Mouse (Mus musculus): Measurements from ENCODE around the gene Zbtb45. TPM values are rescaled to one million over a fixed set of nuclear protein-coding genes. Genes with fewer than 3 reads are reported as not detected.

The Zbtb45 gene
- polyA plus RNA-seq, 1 experiment, result 209 TPM

DNA sequence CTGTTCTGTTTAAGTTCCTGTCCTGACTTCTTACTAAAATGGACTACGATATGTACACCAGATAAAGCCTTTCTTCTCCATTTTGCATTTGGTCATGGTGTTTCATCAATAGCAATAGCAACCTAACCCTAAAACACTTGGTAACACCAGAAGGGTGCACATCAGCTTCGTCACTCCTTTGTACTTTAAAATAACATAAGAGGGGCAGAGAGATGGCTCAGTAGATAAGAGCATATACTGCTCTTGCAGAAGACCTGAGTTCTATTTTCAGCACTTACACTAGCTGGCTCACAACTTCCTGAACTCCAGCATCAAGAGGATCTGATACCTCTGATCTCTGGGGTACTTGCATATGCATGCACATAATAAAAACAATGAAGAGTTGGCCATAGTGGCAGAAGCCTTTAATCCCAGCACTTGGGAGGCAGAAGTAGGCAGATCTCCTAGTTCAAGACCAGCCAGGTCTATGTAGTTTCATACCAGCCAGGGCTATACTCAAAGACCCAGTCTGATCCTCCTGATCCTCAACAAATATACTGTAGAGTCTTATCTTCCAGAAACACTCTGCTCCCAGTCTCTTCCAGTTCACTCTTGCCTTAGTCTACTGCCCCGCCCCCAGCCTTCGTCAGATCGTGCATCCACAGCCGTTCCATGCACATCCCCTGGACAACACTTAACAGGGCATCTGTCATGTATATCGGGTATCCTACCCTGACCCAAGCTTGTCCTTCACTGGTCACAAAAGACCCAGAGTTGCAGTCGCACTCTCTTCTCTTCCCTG lies 22.2 kb downstream of the Zbtb45 start:
- TF ChIP-seq GATA1 (IDR thresholded peaks at IDR 0.05; ENCODE audit: low read length), result peak; percentile 17

DNA sequence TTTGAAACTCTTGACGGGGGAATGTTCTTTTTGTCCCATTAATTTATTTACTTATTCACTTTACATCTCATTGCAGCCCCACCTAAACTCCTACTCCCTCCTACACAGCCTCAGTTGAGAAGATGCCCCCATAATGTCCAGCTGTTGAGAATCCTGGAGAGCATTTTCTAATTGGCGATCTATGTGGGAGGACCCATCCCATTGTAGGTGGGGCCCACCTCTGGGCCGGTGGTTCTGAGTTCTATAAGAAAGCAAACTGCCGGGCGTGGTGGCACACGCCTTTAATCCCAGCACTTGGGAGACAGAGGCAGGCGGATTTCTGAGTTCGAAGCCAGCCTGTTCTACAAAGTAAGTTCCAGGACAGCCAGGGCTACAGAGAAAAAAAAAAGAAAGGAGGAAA lies 22.9 kb downstream of the Zbtb45 start:
- TF ChIP-seq GATA1 (IDR thresholded peaks at IDR 0.05; ENCODE audit: low read length), result no peak

DNA sequence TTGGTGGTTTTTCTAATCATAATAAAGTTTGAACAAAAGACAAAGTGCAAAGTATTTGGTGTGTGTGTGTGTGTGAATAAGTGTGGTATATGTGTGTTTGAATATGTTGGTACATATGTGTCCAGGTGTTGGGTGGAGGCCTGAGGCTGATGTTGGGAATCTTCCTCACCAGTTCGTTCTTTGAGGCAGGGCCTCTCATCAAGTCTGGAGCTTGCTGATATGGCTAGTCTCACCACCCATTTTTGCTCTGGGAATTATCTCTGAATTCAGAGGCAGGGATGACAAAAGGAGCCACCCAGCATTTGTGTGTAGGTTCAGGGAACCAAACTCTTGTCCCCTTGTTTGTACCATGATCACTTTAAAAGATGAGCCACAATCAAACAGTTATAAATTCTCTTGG lies 24.1 kb downstream of the Zbtb45 start:
- TF ChIP-seq GATA1 (IDR thresholded peaks at IDR 0.05; ENCODE audit: low read length), result no peak

DNA sequence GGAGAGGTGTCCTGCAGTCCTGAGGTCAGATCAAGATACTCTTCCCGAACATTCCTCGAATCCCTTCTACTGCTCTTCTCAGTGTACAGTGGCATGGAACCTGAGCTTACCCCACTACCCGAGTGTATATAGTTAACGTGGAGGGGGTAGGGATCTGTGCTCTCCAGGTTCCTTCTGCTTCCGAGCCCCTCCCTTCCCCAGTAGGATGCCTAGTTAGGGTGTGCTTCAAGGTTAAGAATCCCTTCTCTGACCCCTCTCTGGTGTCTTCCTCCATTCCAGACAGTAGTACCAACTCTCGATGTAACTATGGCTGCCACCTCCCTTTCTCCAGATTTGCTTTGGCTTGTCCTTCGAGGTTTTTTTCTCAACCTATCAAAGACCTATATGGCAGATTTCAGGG lies 29.5 kb downstream of the Zbtb45 start:
- no peak for TF ChIP-seq GATA1 (IDR thresholded peaks at IDR 0.05; ENCODE audit: low read length)

DNA sequence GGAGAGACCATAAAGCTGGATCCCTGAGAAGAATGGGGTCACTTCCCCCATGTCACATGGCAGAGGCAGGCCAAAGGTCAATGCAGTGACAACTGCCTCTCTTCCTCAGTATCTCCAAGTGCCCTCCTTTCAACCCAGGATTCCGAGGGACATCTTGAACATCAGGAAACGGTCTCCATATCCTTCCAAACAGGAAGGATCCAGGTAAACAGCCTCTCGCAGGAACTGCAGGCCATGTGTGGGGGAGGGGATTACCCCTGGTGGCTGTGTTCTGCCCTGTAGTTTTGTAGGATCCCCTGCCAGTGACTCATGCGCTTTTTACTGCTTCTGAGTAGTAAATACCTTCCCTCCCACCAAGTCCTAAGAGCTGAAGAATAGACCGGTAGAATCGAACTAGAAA lies 30.1 kb downstream of the Zbtb45 start:
- no peak for TF ChIP-seq GATA1 (IDR thresholded peaks at IDR 0.05; ENCODE audit: low read length)

DNA sequence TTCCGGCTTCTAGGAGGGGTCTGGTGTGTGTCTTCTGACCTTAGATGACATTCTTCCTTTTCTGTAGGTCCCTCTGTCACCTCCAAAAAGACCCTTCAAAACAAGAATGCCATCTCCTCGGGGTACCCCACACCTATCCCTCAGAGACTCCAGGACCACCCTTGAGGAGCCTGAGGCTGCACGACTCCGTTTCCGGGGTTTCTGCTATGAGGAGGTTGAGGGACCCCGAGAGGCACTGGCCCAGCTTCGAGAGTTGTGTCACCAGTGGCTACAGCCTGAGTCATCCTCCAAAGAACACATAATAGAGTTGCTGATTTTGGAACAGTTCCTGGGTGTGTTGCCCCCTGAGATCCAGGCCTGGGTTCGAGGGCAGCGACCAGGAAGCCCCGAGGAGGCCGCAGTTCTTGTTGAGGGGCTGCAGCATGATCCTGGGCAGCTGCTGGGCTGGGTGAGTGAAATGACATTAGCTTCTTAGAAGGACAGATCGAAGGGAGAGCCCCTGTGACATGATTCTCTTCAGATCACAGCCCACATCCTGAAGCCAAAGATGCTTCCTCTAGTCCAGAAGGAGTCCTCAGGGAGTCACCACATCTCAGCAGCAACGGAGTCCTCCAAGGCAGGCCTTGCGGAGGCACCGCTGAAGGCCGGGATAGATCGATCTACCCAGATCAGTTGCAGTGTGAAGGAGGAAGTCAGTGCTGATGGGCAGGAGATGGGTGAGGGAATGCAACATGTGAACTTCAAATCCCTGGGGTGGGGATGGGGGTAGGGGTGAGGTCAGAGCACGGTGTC lies 30.7 kb downstream of the Zbtb45 start:
- TF ChIP-seq GATA1 (IDR thresholded peaks at IDR 0.05; ENCODE audit: low read length), result no peak

DNA sequence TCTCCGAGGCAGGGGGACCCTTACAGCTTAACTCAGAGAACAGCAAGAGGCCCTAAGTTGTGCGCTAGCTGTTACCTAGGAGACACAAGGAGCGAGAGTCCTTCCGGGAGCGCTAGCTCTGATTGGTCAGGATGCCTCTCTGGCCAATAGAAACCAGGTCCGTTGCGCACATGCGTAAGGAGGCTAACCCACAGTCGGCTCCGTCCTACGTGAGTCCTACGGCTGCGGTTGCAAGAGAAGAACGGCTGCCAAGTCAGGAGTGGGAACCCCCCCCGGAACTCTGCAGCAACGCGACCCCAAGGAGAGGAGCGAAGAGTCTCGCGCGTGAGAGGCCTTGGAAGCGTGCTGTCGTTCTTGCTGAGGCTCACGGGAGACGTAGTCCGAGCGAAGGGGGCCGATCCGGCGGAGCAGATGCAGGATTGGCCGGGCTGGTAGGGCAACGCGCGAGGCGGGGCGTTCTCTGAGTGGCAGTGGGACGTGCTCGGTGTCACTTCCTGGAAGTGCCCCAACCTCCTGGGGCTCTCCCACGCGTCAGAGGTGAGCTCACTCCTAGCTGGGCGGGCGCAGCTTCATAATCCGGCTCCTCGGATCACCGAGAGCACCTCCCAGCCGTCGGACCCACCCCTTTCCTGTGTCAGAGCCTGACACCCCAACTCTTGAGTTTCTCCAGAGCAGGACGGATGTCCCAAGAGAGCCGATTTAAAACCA lies 32.0 kb downstream of the Zbtb45 start, which contains the start of gene Zfp446:
TSS of gene Zfp446 (plus strand) at position 167 of the 708 bp plus-strand sequence.
- no peak for TF ChIP-seq GATA1 (IDR thresholded peaks at IDR 0.05; ENCODE audit: low read length)

DNA sequence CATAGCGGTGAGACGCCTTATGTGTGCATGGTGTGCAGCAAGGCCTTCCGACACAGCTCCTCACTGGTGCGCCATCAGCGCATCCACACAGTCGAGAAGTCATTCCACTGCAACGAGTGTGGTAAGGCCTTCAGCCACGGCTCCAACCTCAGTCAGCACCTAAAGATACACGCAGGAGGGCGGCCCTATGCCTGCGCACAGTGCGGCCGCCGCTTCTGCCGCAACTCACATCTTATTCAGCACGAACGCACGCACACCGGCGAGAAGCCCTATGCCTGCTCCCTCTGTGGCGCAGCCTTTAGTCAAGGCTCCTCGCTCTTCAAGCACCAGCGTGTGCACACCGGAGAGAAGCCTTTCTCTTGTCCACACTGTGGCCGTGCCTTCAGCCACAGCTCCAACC lies 38.9 kb downstream of the Zbtb45 start:
- no peak for TF ChIP-seq GATA1 (IDR thresholded peaks at IDR 0.05; ENCODE audit: low read length)

DNA sequence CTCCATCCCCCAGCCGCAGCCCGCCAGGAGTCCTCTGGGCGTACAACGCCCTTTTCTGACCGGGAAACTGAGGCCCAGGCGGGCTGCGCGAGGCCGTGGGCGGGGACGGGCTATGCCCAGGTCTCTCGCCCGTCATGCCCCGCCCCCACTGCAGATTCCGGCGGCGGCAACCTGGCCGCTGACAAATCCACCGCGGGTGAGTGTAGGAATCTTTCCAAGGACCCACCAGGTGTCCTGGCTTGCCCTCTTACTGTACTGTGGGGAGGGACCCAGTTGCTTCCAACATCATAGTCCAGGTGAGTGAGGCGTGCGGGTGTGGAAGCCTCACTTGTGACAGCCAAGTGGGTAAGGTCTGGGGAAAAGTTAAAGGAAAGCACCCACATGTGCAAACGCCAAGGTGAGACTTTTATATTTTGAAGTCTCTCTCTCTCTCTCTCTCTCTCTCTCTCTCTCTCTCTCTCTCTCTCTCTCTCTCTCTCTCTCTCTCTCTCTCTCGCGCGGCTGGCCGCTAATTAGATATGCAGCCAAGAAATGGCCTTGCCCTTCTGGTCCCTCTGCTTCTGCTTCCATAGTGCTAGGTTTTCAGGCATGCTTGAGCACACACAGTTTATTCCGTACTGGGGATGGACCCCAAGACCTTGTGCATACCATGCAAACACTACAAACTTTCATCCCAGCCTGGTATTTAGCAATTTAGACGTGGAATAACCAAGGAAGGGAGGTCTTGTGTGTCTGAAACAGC lies 43.6 kb downstream of the Zbtb45 start:
- no peak for TF ChIP-seq GATA1 (IDR thresholded peaks at IDR 0.05; ENCODE audit: low read length)

DNA sequence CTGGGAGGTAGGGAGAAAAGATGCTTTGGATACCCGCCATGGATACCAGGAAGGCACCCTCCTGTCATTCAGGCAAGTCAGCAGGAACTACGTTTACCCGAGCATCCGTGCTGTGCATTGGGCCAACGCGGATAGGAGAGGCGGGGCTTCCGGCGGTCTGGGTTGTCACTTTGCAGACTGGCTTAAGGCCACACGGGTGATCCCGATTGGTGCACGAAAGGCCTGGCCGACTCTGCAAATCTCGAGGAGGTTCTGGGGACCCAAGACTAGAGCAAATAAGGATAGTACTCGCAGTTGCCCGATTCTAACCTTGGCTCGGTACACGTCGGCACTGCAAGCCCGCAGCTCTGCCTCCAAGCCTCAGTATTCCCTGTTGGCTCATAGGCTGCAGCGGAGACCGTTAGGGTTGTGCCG lies 44.1 kb downstream of the Zbtb45 start, which contains the start of gene Zfp324:
TSS of gene Zfp324 (plus strand) at position 161 of the 414 bp plus-strand sequence.
- TF ChIP-seq GATA1 (IDR thresholded peaks at IDR 0.05; ENCODE audit: low read length), result no peak

DNA sequence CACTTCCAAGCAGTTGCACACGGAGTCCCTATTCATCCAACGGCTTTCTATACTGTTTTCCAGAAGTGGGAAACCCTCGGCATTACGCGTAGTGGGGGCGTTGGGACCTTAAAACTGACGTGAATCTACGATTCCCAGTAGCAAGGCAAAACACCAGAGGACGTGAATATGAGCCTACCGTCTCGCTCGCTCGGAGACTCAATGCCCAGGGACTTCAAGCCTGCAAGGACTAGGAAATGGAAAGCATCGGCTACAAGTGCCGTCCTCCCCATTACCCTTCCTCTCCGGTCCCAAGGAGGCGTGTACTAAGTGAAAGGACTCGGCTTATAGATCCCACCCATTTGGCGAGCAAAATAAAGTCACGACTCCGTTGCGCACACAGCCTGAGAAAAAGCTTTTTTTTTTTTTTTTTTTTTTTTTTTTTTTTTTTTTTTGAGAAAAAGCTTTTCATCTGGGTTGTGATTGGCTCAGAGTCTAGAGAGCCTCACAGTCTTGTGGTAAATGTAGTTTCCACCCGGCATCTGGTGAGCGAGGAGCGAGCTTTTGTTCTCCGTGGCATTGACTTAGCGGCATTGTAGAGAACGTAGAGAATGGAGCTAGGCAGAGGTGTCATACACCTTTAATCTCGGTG lies 48.2 kb downstream of the Zbtb45 start:
- TF ChIP-seq GATA1 (IDR thresholded peaks at IDR 0.05; ENCODE audit: low read length), result no peak

DNA sequence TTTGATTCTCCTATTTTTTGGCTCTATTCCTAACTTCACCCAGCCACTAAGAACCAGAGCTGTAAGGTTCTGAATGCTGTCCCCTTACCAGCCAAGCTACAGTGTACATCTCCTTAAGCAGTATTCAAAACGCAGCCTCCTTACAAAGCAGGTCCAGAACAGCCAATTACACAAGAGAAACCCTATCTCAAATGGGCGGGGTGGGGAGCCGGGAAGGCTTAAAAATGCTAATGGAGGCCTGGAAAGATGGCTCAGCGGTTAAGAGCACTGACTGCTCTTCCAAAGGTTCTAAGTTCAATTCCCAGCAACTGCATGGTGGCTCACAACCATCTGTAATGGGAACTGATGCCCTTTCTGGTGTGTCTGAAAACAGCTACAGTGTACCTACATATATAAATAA lies 50.1 kb downstream of the Zbtb45 start:
- TF ChIP-seq GATA1 (IDR thresholded peaks at IDR 0.05; ENCODE audit: low read length), result no peak

DNA sequence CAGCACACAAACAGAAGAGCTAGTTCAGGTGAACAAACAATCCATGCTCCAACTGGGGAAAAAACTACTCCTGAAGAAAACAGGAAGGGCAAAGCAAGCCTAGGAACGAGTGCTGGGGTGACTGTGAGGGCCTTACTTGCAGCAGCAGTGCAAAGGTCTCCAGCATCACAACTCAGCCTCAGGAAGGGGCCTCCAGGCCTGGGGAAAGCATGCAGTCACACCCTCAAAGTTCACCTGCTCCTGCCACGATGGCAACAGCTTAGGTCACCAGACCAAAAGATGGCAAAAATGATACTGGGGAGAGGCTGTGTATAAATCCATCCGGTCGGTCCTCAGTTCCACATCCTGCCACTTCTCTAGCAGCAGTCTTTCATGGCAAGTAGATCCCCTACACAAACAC lies 50.9 kb downstream of the Zbtb45 start:
- TF ChIP-seq GATA1 (IDR thresholded peaks at IDR 0.05; ENCODE audit: low read length), result no peak

DNA sequence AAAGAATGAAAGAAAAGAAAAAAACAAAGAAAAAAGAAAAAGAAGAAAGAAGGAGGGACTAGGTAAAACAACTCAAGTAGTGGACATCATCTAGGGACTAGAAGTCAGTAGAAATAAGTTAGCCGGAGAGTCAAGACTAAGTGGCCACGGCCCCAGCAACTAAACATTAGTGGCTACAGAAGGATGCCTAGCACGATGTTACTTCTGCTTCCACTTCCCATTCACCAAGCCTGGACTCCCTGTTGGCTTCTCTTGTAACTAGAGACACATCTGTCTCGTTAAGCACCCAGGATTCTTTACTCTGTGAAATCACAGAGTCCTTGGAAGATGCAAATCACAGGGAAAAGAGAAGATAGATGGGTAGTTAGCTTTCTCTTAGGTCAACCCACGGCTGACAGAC lies 52.3 kb downstream of the Zbtb45 start:
- no peak for TF ChIP-seq GATA1 (IDR thresholded peaks at IDR 0.05; ENCODE audit: low read length)

DNA sequence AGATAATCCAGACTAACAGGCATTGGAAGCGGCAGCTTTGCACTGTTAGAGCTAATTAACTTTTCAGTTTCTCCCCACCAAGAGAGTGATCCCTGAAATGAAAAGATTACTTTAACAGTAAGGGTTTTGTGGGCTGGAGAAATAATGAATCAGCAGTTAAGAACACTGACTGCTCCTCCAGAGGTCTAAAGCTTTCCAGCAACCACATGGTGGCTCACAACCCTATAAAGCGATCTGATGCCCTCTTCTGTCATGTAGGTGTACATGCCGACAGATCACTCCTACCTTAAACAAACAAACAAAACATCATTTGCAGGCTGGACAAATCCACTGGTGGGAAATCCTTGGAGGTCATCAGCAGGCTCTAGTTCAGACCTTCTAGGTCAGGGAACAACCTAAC lies 54.9 kb downstream of the Zbtb45 start:
- TF ChIP-seq GATA1 (IDR thresholded peaks at IDR 0.05; ENCODE audit: low read length), result no peak

Other genes with a start within 250 kb of the Zbtb45 start
- not detected in 2 replicates for gene Zscan18, start 206.4 kb downstream of the Zbtb45 start, polyA plus RNA-seq (2012)
- gene Zfp329, start 191.2 kb downstream of the Zbtb45 start, polyA plus RNA-seq (2012), result 0.21 and 0.25 TPM in 2 replicates
- 2.3 and 3.0 TPM in 2 replicates for gene Zfp110, start 175.3 kb downstream of the Zbtb45 start, polyA plus RNA-seq (2012)
- gene Zfp128, start 128.9 kb downstream of the Zbtb45 start, polyA plus RNA-seq (2012), result 0.65 and 0.75 TPM in 2 replicates
- gene Zscan22, start 112.2 kb downstream of the Zbtb45 start, polyA plus RNA-seq (2012), result 4.1 and 5.8 TPM in 2 replicates
- 2,301 and 3,402 TPM in 2 replicates for gene Rps5, start 87.7 kb downstream of the Zbtb45 start, polyA plus RNA-seq (2012)
- 2.0 and 3.0 TPM in 2 replicates for gene Rnf225, start 82.6 kb downstream of the Zbtb45 start, polyA plus RNA-seq (2012)
- 4.6 and 5.0 TPM in 2 replicates for gene Zfp324, start 44.2 kb downstream of the Zbtb45 start, polyA plus RNA-seq (2012)
- 5.8 and 5.9 TPM in 2 replicates for gene Zfp446, start 32.2 kb downstream of the Zbtb45 start, polyA plus RNA-seq (2012)
- gene Slc27a5, start 11.8 kb downstream of the Zbtb45 start, polyA plus RNA-seq (2012), result not detected in 2 replicates
- 297 and 367 TPM in 2 replicates for gene Trim28, start 10.9 kb downstream of the Zbtb45 start, polyA plus RNA-seq (2012)
- gene Chmp2a, start 24.8 kb upstream of the Zbtb45 start, polyA plus RNA-seq (2012), result 86.1 and 432 TPM in 2 replicates
- gene Ube2m, start 28.2 kb upstream of the Zbtb45 start, polyA plus RNA-seq (2012), result 343 and 422 TPM in 2 replicates
- 0.45 and 0.51 TPM in 2 replicates for gene Mzf1, start 44.7 kb upstream of the Zbtb45 start, polyA plus RNA-seq (2012)
- gene Vmn1r85, start 85.1 kb upstream of the Zbtb45 start, polyA plus RNA-seq (2012), result not detected in 2 replicates
- not detected in 2 replicates for gene Vmn1r86, start 109.9 kb upstream of the Zbtb45 start, polyA plus RNA-seq (2012)
- not detected in 2 replicates for gene Vmn1r87, start 130.1 kb upstream of the Zbtb45 start, polyA plus RNA-seq (2012)
- gene Vmn1r88, start 149.5 kb upstream of the Zbtb45 start, polyA plus RNA-seq (2012), result not detected in 2 replicates
- not detected in 2 replicates for gene Vmn1r89, start 203.0 kb upstream of the Zbtb45 start, polyA plus RNA-seq (2012)

All from G1E-ER4 (cell line).